Mouse (Mus musculus) kidney, adult 8-10 months (tissue): Measurements from ENCODE around the gene Cenpp.

Experiments used
- DNase-seq, 2 experiments: peaks; one replicate each; pipeline ENCODE4 v3.0.0; 2022

The Cenpp gene

DNA sequence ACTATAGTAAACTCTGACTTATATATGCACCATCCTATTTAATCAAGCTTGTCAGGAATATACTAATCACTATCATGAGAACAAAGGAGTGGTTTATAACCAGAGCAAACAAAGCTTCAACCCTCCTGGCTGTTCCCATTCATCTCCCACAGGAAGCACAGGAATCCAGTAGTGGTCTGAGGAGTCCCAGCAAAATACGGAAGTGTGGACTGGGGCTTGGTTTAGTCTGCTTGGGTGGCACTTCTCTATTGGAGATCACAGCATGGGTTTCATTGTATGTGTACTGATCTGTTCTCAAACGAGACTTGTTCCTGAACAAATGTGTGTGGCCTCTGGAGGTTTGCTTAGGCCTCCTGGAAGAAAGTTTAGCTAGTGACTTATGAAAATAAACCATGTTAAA is 133.8 kb downstream of the Cenpp start:
- DNase-seq, result no peak

DNA sequence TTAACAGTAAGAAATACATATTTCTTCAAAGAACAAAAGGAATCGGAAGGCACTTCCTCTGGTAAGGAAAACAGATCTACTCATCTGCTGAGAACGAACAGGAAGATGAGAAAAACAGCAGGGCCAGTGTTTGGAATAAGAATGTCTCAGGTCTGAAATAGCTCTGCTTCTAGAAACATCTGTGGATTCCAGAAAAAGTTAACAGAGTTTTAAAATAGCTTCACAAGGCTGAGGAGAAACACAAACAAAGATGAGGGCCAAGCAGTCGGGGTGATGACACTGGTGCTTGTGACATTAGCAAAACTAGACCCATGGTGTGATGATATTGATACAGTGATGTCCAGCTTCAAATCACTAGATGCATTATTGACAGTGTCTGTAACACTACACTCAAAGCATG is 145.4 kb downstream of the Cenpp start:
- no peak for DNase-seq

DNA sequence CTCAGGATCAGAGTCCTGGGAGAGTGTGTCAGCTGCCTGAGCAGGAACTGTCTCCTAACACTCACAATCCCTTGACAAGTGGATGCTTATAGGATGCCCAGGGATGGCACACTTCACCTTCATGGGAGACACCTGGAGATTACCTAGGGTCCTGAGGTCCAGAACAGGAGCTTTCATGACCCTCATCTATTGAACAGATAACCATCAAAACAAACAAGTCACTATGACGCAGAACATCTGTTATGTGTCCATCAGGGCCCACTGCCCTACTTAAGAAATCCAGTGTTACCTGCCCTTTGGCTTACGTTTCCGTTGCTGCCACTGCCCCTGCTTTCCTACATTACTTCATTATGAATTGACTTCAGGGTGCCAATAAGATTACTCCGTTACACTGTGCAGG is 146.8 kb downstream of the Cenpp start:
- no peak for DNase-seq

DNA sequence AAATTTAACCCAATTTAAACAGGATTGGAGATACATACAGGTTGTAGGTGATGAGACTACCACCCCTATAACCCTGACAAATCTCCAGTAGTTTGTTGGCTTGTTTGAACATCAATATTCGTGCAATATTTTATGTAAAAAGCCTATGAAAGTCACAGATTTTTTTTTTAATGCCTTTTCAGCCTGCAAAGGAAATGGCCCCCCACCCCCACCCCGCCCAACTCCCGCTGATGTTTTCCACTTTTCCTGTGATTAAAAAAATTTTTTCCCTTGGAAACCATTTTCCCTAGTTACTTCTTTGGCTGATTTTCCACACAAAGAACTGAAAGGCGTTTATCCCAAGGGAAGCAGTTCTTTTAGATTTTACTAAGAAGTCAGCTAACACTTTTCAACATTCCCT is 148.1 kb downstream of the Cenpp start, which contains the start of gene Ecm2:
Ecm2 (plus strand) TSS at position 301 of the 400 bp plus-strand sequence.
- DNase-seq, result no peak

DNA sequence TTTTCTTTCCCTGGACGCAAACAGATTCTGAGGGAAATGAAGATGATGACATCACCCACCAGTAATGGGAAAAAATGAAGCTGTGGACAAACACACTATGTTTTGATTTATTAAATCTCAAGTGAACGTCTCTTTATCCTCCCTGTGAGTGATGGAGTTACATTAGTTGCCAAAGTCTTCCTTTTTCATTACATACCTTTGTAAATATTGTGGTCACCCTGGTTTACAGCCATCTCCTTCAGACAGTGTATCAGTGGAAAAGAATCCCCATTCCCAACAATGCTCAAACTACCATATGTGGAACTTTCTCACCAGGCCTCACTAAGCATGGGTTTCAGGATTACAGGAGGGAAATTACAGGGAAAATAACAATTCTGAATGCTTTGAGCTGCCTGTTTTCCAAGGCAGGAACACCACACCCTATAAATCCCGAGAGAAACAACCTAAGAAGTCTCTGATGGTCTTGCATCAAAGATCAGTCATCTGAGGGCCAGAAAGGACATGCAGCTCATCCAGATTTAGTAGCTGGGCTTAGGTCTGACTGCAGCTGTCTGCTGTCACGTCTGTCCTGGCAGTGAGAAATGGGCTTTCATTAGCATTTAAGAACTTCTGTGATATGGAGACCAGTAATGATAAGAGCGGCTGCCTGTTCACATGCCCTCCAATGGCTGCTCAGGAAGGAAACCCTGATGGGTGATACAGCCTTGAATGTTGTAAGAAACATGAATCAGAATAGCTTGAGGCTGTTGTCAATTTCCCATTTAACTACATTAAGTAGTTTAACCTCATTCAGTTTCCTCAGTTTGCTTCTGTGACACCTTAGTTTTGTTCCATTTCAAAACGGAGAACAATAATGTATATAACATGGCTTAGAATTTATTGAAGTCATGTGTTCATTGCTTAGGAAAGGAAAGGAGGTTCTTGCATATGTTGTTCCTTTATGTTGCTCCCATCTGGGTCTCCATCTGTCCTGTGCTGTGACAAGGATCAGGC is 159.9 kb downstream of the Cenpp start, which contains the start of gene Tes3-ps:
Tes3-ps (plus strand) TSS at position 943 of the 993 bp plus-strand sequence.
- no peak for DNase-seq

DNA sequence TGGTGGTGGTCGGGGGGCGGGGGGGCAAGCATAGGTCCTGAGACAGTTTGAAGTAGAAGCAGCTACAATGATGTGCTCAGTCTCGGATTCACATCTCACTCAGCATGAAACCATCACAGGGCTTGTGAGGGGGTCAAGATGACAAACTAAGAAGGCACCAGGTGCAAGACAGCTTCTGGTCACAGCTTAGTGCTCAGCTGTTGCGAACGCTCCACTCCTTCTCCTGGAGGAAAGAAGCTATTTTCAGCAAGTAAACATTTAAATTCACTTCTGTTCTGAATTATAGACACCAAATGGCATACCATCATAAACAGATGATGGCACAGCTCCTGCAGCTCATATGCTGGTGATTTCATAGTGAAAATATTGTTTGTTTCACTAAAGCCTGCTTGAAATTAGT is 167.2 kb downstream of the Cenpp start:
- DNase-seq, result no peak

DNA sequence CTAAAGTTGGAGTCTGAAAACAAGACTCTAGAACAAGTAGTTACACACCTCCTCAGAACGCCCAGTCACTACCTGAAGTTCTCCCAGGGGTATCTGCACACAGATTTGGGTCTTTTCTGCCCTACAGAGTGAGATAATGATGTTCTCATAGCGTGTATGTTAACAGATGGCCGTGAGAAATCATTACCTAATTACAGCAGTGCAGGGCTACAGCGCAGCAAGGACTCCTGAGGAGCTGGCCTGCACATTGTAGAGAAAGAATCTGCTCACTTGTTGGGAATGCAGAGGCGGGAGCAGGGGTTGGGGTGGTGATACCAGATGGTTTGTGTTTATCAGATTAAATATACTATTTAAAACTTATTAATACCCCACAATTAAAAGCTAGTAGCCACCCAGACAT is 172.0 kb downstream of the Cenpp start:
- no peak for DNase-seq

DNA sequence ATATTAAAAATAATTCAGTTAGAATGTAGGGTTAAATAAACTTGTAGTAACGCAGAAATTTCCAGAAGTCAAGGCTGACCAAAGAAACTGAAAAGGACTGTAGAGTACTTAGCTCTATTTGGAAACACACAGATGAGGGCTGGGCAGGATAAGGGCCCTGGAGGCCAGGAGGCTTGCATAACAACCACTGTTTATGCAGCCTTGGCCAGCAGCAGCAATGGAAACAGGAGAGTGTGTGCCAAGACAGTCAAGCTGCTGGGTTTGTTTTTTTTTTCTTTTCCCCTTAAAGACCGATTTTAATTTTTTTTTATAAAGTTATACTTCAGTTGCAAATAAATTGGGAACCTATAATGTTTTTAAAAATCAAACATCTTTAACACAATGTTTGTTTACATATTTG is 172.5 kb downstream of the Cenpp start:
- peak; percentile 59 to 76 for DNase-seq

DNA sequence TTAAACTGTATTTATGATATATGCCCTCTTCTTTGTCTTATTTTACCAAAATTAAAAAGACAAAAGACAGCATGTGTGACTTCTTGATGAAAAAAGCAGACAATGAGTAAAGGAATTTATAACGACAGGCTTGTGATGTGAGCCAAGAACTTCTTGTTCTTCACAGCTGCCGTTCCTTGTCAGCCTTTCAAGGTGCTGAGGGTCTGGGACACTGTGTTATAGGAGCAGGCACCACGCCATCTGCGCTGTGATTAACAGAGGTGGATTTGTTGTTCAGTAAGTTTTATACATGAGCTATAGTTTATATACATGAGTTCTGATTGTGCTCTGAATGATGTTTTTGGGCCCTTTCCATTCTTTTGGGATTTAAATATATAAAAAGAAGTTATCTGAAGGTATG is 173.2 kb downstream of the Cenpp start:
- DNase-seq, result no peak

DNA sequence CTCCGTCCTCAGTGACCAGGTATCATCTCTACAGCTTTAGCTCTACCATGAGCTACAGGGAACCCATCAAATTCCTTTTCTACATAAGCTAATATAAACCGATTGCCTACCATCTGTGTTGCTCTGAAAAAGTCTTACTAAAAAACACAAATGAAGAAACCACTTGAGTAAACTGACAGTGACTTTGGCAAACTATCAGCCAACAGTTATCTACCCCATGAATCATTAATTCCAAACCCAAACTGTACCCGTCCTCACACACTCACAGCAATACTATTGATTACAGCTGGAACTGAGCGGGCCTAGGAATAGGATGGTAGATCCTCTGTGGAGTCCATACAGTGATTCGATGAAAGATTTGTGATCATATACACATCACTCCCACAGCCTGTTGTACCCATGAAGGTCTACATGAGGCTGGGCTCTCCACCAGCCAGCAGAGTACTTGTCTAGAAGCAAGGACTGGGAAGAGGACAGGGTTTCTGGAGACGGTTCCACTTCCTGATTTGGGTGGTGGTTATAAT is 173.7 kb downstream of the Cenpp start:
- no peak for DNase-seq

DNA sequence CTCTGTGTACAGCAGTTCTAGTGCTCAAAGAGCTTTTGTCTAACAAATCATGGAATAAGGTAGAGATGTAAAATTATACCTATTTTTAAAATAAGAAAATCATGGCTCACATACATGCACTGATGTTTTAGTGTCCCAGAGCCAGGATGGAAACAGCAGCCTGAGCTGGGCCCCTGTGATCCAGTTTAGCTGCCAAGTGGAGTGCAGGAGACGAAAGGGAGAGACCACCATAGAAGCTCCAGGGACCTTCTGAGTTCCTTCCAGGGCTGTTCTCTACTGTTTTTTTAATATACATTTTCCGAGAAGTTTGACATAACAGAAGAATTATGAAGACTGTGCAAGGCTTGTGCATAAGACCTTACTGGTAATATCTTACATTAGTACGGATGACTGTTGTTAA is 174.7 kb downstream of the Cenpp start:
- DNase-seq, result no peak

DNA sequence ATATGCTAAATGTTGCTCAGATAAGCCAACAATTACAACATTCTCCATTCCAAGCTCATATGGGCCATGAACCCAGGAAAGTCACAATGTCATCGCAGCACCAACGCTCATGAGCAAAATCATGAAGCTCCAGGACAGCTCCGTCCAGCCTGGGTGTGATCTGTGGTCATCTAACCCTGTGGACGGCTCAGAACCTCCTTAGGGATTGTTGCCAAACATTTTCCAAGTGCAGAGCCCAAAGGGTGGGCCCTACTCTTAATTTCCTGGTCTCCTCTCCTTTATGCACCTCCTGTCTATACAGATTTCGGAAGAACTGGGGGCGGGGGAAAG is 179.9 kb downstream of the Cenpp start:
- DNase-seq, result no peak

DNA sequence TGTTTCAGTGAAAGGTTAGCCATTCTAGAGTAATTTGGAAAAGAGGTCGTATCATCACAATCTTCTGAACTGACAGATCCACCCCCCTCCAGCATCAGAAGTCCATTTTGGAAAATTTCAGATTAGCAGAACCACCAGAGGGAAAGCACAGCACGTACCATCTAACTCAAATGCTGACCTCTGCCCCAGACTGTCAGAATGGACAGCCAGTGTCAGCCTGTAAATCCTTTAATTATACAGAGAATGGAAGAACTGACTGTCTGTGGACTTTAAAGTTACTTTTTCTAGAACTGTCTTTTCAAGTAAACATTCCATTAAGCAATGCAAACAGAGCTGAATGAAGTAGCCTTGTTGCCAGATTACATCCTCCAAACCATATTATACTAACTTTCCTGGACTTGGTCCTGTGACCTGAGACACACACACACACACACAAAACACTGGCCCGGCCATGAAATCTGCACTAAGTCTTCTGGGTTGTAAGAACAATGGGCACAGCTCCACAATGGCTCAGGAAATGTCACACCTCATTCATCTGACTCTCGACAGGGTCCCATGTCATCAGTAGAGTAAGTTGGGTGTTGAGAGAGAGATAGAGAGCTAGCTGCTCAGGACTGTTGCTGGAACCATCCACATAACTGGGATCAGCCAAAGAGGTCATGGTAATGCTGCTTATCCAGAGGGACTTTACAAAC is 180.5 kb downstream of the Cenpp start:
- DNase-seq, result no peak

DNA sequence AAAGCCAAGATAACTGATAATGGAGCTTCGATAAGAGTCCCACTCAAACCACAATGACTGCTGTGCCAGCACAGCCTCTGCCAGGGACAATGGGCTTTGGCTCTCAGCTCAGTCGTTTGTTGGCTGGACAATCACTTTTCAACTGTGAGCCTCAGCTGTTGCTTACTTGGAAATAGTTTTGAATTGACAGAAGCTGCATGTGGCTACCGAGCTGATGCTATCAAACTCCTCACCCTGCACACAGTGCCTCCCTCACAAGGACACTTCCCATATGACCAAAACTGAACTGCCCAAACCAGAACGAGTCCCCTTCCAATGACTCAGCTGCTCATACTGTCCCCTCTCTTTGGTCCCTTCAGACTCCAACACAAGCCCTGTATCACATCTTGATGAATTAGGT is 181.8 kb downstream of the Cenpp start:
- DNase-seq, result no peak

DNA sequence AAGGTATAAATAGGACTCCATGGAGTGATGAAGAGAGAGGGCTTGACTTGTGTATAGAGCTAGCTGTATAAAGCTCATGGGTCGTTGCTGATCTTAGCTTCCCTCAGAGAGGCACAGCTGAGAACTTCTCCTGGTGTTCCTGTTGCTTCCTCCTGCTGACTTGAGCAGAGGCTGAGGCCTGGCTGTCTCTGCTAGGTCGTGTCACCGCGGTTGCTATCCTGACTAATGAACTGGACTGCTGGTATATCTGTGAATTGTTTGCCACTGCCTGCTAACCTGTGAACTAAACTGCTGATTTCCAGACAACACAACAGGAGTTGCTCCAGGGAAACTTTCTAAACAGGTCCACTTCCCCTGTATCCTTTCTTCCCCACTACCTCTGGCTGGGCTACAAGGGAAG is 182.3 kb downstream of the Cenpp start:
- no peak for DNase-seq

DNA sequence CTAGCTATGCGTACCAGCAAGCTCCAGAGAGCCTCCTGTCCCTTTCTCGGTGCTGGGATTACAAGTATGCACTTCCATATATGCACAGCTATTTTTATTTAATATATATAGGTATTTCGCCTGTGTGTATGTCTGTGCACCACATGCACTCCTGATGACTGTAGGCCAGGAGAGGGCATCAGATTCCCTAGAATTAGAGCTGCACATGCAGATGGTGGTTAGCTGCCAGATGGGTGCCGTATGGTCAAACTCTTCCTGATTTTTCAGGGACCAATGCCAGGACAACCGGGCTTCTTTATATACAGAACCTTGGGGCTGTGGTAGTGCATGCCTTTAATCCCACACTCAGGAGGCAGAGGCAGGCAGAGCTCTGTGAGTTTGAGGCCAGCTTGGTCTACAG is 183.6 kb downstream of the Cenpp start:
- no peak for DNase-seq

DNA sequence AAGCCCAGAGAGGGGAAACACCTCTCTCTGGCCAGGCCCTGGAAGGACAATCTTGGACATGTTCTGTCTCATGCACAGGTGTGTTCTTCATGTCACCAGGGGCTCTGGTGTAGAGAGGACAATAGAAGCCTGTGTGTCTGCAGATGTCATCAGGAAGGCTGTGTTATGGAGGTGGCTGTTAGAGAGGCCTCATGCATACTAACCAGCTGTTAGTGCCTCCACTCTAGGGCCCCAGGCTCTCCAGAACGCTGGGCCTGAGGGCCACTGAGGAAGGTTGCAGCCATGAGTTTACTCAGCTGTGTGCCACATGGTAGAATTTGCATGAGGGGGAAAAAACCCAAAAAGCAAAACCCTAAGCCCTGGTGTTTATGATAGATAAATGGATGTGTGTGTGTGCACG is 185.0 kb downstream of the Cenpp start:
- no peak for DNase-seq

DNA sequence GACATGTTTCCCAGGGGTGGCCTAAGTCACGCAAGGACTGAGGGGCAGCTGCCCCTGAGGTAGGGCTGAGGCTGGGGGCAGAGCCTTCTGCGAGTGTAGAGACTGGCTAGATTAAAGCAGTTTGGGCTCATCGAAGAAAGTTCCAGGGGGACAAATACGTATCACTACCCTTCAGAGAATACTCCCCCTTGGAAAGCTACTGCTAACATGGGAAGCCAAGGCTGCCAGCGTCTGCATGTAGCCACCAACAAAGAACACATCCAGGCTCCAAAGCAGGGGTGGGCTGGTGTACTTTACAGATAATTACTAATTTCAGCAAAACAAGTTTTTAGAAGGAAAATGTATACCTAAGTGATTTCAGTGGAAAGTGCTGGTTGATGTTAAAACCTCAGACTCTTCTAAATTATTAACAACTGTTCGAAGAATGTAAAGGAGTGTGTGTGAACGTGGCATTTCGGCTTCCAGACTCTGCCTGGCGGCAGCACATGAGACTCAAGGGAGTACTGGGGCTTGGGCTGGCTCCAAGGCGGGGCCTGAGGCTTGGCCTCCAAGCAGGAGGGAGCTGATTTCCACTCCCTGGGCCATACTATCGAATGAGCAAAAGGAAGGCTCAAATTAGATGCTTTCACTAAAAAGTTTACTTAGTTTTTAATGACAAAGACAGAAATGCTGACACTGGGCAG is 186.1 kb downstream of the Cenpp start:
- DNase-seq, result no peak

DNA sequence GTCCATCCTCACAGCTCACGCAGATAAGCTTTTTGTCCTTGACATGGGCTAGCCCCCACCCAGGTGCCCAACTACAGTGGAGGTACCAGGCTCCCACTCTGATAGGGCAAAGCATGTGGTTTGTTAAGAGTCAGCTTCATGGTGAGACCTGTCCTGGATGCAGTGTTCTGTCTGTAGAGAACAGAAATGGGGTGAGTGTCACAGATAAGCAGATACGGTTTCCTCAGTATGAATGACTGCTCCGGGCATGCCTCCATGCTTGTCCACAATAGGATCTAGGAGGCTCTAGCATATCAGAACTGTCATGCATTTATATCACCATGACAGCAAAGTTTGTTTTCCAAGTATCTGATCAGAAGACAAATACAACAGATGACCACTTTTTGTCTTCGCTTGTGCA is 186.7 kb downstream of the Cenpp start:
- DNase-seq, result no peak

DNA sequence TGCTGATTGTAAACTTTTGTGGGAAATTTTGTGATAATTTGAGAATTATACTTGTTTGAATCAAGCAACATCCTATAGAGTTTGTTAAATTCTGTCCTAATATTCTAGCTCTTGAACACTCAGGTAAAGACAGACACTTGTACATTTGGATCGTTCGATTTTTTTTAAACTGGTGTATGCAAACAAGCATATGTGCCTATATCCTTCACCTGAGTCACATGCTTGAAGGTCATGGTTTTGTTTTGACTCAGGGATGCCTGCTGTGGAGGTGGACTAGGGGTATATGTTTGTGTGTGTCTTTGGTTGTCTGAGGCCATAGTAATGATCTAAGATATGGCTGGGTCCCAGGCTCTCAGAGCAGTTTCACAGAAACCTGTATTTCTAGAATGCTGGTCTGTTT is 189.7 kb downstream of the Cenpp start:
- no peak for DNase-seq

DNA sequence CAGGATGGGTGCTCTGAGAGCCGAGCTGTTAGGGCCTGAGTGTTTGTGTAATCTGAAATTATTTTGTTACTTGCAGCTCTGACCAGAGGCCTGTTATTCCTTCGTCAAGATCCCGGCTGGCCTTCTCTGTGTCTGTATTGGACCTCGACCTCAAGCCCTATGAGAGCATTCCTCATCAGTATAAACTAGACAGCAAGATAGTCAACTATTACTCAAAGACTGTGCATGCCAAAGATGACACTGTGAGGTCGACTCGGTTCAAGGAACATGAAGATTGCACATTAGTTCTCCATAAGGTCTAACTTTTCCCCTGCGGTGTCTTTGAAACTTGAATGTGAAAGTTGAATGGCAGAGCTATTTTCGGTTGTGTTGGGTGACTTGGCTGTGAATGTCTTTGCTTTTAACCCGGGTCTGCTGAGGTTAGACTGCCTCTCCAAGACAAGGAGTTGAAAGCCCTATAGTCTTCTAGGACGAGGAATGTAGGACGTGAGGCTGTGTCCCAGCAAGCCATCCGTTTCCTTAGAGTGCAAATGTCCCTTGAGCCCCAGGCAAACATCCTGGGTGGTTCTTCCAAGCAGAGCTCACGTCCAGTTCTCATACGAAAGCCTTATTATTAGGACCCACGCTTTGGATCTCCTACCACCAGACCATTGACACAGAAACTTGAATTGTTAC is 191.0 kb downstream of the Cenpp start:
- DNase-seq, result peak; percentile 77 to 85

DNA sequence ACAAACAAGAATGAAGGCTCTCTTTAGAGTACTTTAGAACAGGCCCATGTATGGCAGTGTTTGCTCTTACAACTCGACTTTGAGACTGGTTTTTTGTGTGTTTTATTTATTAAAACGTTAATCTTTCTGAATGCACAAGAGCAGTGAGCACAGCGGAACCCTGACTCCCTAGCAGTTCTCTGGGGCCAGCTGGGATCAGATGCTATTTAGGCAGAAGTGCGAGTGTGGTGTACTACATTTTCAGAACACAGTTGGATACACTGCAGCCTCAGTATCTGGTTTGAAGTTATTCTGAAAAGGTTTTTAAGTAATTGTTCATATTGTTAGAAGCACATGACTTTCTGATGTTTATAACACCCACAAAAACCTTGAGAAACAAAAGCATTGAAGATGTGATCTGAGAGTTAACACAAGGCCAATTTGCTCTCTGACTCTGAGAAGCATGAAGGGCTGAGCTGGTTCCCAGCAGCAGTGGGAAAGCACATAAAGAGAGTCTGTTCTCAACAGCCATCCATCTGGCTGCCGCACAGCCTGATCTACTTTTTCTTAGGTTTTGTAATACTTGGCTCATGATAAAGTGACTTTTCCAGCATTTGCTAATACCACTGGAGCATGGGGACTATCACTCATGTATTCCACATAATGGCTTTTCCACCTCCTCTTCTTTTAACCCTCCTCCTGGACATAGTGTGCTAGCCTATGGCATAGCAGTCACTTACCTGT is 191.7 kb downstream of the Cenpp start:
- DNase-seq, result no peak
